Mouse (Mus musculus): ENCODE measurements around the gene Rnf8.

The Rnf8 gene

DNA sequence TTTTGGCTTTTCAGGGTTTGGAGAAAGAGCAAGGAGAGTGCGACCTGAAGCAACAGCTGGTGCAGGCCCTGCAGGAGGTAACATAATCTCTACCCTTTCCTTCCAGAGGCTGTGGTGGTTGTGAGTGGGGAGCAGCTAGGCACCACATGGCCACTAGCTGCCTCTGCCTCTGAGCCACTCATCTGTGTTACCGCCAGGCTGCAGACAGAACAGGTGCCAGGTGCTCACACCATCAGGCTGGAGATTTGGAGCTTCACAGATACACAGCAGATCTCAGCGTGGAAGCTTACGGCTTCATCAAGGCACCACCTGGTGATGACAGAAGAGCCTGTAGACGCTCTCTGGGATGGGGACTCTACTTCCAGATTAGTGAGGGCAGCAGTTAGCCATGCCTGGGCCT, 14.4 kb downstream of the Rnf8 start:
- no peak for DNase-seq

GRCm38 (mm10) chr17:29629620-29630019, 15.0 kb downstream of the Rnf8 start:
- no peak for DNase-seq

DNA sequence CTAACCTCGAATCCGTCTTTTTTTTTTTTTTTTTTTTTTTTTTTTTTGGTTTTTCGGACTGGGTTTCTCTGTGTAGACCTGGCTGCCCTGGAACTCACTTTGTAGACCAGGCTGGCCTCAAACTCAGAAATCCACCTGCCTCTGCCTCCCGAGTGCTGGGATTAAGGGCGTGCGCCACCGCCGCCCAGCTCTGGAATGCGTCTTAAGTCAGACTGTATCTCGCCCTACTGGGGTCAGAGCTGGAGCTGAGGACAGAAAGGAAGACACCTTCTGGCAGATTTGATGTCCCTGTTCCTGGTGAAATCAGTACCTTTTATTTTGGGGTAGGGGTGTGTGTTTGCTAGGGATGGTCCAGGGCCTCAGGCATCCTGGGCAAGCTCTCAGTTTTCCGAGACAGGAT, 17.7 kb downstream of the Rnf8 start:
- no peak for DNase-seq

DNA sequence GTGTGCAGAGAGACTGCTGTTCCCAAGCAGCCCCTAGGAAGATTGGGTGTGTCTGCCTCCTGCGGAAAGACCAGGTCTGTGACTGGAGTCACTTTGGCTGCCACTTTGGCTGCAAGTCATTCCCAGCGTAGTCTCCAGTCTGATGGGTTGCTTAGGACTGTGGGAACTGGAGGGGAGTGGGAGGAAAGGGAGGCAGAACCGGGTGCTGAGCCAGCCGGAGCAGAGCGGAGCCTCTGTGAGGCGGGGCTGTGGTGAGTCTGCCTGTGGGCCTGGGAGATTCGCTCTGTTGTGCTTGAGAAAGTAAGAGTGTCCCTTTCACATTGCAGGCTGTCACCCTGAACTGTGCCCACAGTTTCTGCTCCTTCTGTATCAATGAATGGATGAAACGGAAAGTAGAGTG, 20.9 kb downstream of the Rnf8 start:
- DNase-seq, result no peak

DNA sequence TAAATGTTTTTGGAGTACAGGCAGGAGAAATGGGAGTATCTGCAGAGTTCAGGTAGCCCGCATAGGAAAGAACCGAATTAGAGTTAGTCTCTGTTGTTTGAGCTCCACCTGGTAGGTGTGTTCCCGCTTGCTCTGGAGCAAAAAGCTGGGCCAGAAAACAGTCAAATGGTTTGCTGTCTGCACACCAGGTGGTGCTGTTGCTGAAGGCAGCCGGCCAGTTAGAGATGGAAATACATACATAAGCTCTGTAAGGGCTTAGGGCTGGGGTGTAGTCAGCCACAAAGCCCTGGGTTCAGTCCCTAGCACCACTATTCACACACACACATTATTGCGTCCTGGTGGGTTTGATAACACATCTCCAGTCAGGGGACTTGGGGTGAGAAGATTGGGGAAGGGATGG, 21.5 kb downstream of the Rnf8 start:
- peak; percentile 40 to 44 for DNase-seq

DNA sequence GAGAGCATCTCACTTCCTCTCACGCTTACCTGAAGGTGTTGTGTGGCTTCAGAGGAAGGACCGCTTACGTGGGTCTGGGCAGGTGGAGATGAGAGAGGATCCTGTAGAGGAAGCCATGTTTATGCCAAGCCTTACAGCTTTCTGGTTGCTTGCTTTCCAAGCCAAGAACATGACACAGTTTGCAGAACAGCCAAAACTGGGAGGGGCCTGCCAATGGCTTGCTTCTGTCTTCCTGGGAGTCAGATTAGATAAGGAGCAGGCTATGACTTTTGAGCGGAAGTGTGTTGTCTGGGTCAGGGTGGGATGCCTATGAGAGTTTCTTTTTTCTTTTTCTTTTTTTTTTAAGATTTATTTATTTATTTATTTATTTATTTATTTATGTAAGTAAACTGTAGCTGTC, 22.8 kb downstream of the Rnf8 start:
- DNase-seq, result no peak

DNA sequence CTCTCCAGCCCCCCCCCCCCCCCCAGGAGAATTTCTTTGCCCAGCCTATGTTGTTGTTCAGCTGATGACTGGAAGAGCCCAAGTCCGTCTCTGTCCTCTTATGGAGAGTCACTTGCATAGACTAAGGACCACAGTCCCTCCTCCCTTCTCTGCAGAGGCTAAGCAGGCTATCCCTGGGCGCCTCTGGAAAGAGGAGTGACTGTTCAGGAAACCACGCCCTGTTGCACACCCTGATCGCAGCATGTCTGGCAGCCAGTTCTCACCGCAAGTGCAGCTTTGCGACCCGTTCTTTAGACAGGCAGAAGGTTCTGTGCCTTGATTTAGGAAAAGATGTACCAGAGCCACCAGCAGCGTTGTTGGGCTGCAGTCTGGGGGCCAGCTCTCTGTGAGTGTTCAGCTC, 23.3 kb downstream of the Rnf8 start:
- peak in 1 of 2 experiments; percentile 40 for DNase-seq

GRCm38 (mm10) chr17:29640971-29641370, 26.4 kb downstream of the Rnf8 start:
- DNase-seq, result no peak

DNA sequence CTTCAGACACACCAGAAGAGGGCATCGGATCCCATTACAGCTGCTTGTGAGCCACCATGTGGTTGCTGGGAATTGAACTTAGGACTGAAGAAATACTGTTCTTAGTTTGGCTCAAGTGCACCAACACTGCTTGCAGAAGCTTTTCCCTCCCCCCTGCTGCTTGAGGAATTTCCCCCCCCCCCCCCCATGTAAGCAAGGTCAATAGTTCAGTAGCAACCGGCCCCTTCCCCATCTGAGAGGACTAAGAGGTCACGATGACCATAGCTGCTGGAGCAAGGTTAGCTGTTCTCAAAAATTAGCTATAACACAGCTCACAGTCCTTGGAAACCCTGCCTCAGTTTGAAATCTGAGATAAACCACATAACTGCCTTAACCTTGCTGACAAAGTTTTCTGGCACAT, 27.6 kb downstream of the Rnf8 start:
- no peak for DNase-seq

DNA sequence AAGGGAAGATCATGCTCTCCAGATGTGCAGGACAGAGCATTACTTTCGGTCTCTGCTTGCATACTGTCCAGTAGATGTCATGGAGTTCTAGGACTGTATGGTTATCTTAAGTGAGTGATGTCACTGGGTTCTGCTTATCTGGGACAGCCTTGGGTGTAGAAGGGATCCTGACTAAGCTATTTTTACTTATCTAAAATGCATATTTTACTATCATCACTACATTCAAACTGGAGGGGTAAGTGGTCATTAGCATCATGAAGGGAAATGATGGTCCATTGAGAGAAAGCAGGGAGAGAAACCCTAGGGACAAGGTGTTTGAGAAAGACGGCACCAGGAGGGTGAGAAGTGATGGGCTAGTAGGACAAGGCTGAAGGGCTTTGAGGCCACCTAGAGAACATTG, 43.7 kb downstream of the Rnf8 start:
- no peak for DNase-seq

DNA sequence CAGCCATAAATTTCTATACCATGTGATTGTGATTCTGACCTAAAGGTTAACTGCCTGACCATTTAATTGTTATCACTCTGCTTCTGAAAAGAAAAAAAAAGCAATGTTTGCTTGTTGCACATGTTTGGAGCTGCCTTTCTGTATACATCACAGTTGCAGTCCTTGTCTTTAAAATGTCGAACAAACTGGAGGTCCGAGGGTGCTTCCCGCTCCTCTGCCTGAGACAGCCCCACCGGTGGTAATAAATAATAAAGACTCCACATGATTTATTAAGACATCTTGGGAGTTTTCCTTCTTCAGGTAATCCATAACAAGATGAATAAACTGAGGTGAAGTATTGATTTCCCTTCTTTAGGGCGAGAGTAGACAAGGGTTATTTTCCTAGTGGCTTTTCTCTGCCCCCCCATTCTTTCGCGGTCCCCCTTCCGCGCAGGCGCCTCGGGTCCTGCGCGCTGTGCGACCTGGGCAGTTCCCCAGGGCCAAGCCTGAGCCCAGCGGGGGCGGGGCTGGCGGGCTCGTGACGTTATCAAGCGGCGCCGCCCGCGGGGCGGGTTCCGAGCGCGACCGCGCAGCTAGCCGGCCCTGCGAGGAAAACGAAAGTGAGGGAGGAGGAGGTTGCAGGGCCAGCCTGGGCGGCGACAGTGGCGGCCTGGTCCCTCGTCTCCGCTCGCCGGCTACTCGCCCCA, 45.6 kb downstream of the Rnf8 start, which contains the start of gene Cmtr1:
Gene Cmtr1, plus strand, starts transcription at position 520 of the 686 bp plus-strand sequence.
- peak; percentile 96 to 97 for DNase-seq

- peak; percentile 16 to 45 for DNase-seq
Observed at GRCm38 (mm10) chr17:29660762-29661391, 46.3 kb downstream of the Rnf8 start.

GRCm38 (mm10) chr17:29662145-29662544, 47.6 kb downstream of the Rnf8 start:
- DNase-seq, result no peak

DNA sequence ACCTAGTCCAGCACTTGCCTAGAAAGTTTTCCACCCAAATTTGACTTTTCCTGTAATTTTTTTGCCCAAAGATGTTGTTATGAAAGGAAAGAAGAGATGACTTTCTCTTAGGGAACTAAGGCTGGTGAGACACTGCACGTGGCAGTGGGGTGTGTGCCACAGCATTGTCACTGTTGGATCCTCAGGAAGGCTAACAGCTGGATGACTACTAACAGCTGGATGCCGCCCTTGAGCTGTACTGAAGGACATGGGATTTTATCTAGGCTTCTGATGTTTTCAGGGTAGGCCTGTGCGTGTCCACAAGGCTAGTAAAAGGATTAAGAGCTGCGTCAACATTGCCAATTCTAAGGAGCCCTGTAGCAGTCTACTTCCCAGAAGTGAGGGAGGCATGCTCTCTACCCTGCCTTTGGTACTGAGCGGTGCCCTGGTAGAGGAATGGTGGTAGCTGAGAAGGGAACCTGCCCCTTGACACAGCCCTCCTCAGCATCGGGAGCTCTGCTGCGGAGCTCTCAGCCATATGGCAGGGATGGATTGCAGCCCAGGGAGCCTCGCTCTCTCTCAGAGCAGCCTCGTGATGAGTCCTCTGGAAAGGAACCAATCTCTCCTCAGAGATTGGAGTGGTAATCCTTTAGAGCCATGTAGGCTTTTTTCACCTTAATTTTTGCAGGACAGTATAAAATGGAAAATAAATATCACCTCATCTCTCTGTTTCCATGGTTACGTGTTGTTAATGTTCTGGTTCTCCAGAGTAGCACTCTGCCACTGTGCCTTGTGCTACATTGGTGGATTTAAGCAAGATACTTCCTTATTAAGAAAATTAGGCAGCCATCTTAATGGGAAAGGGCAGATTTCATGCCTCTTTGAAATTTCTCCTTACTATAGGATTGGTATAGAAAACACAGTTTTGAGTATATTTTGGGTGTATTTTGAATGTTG, 53.7 kb downstream of the Rnf8 start:
- DNase-seq, result no peak

DNA sequence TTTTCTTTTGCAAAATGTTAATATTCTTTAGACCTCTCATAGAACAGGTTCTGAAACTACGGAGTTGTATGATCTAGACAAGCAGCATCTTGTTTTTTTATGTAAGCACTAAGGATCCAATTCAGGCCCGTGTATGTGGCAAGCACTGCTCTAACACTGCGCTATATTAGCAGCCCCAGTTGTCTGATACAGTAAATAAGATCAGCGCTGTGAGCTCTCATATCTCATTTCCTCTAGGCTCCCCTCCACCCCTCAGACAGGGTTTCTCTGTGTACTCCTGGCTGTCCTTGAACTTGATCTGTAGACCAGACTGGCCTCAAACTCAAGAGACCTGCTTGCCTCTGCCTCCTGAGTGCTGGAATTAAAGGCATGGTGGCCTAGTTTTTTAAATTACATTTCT, 54.4 kb downstream of the Rnf8 start:
- no peak for DNase-seq

DNA sequence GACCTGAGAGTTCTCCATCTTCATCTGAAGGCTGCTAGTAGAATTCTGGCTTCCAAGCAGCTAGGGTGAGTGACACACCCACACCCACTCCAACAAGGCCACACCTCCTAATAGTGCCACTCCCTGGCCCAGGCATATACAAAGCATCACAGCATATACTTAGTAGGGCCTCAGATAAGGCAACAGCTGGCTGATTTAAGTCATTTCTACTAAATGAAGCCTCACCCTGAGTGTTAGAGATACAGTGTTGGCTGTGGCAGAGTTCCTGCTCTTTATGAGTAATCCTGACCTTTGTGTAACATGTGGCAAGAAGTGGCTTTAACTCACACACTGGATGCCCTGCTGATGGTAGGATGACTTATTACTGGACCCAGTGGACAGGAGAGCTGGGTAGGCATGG, 55.3 kb downstream of the Rnf8 start:
- DNase-seq, result no peak

DNA sequence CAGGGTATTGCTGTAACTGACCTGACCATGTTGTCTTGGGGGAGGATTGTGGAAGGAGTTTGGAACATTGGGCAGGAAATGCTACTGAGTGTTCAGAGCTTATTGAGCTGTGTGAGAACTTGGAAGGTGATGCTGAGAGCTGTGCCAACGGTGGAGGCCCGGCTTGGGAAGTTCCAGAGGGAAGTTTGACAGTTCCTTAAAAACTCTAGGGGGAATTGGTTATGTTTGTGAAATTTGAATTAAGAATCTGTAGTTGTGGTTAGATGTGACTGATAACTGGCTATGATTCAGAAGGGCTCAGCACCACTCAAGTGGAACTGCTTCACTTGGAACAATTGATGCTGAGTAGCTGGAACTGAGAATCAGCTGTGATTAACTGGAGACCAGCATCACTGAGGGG, 56.4 kb downstream of the Rnf8 start:
- no peak for DNase-seq

- no peak for DNase-seq
Observed at GRCm38 (mm10) chr17:29673325-29673724, 58.7 kb downstream of the Rnf8 start.

GRCm38 (mm10) chr17:29678526-29678925, 63.9 kb downstream of the Rnf8 start:
- DNase-seq, result no peak

- no peak for DNase-seq
Observed at GRCm38 (mm10) chr17:29679038-29679767, 64.6 kb downstream of the Rnf8 start.

GRCm38 (mm10) chr17:29680174-29680573, 65.6 kb downstream of the Rnf8 start:
- peak; percentile 62 to 69 for DNase-seq

DNA sequence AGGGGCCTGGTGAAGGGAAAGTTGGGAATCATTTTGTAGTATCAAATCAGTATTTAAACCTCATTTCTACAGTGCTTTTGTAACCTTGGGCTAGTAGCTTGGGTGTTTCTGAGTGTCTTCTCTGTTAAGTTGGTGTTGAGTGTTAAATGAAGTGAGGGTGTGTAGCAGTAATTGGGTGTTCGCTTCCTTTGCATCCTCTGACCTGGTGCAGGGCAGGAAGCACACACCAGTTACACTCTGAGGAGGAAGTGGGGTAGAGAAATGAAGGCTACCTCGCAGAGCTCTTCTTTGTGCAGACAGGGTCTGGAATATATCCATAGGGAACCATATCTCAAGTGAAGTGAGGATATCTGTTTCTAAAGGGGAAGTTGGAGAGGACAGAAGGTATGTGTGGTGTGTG, 66.3 kb downstream of the Rnf8 start:
- no peak for DNase-seq

GRCm38 (mm10) chr17:29681669-29682068, 67.1 kb downstream of the Rnf8 start:
- DNase-seq, result no peak
